Mouse (Mus musculus): Measurements from ENCODE around the gene Lpp. TPM values are rescaled to one million over a fixed set of nuclear protein-coding genes. Genes with fewer than 3 reads are reported as not detected.
A peak's percentile ranks its signal among the peaks of the same experiment; 100 is the strongest.

Lpp gene
- polyA plus RNA-seq, 1 experiment from 2014 or later: 10.7 TPM

- TF ChIP-seq EP300 (IDR thresholded peaks at IDR 0.05; ENCODE audit: low read depth) (no peak), CTCF (IDR thresholded peaks at IDR 0.05; ENCODE audit: low read depth) (no peak)
- no peak overlapping the region for H3K4me3 ChIP-seq (ENCODE audit: low read depth, low read length)
- H3K9ac ChIP-seq (replicated peaks): no peak overlapping the region
- 0 out of 2 replicates have a peak, but pooled peaks cover 2% of the 10 kb centered on the region for H3K36me3 ChIP-seq (replicated peaks; ENCODE audit: insufficient read depth, low read length)
- 69% methylated on average over 4 of the region's 4 CpGs for WGBS (ENCODE audit: insufficient replicate concordance)
- no peak for DNase-seq
- H3K27me3 ChIP-seq (ENCODE audit: insufficient read depth, low read length): no peaks in the 10 kb centered on the region
- no peak for ATAC-seq
- H3K4me1 ChIP-seq (ENCODE audit: insufficient read depth): no peaks in the 10 kb centered on the region
- no peak overlapping the region for H3K4me2 ChIP-seq (ENCODE audit: low read depth, low read length)
- no peaks in the 10 kb centered on the region for H3K9me3 ChIP-seq (ENCODE audit: low read length)
- no peak overlapping the region for H3K27ac ChIP-seq (ENCODE audit: low read depth)
Observed at GRCm38 (mm10) chr16:24561602-24562001, 168.3 kb downstream of the Lpp start.

- no peak overlapping the region for H3K4me3 ChIP-seq (ENCODE audit: low read depth, low read length)
- no peak overlapping the region for H3K9ac ChIP-seq (replicated peaks)
- no peaks in the 10 kb centered on the region for H3K36me3 ChIP-seq (replicated peaks; ENCODE audit: insufficient read depth, low read length)
- 0 out of 2 replicates have a peak, but pooled peaks cover 3% of the 10 kb centered on the region for H3K4me1 ChIP-seq (ENCODE audit: insufficient read depth)
- WGBS (ENCODE audit: insufficient replicate concordance): 81% methylated on average over 7 of the region's 7 CpGs
- no peaks in the 10 kb centered on the region for H3K9me3 ChIP-seq (ENCODE audit: low read length)
- no peak for TF ChIP-seq CTCF (IDR thresholded peaks at IDR 0.05; ENCODE audit: low read depth)
- no peak for TF ChIP-seq EP300 (IDR thresholded peaks at IDR 0.05; ENCODE audit: low read depth)
- H3K27ac ChIP-seq (ENCODE audit: low read depth): no peak overlapping the region
- DNase-seq (no peak), ATAC-seq (no peak)
- no peaks in the 10 kb centered on the region for H3K27me3 ChIP-seq (ENCODE audit: insufficient read depth, low read length)
- no peak overlapping the region for H3K4me2 ChIP-seq (ENCODE audit: low read depth, low read length)
Observed at GRCm38 (mm10) chr16:24565311-24565710, 172.0 kb downstream of the Lpp start.

DNA sequence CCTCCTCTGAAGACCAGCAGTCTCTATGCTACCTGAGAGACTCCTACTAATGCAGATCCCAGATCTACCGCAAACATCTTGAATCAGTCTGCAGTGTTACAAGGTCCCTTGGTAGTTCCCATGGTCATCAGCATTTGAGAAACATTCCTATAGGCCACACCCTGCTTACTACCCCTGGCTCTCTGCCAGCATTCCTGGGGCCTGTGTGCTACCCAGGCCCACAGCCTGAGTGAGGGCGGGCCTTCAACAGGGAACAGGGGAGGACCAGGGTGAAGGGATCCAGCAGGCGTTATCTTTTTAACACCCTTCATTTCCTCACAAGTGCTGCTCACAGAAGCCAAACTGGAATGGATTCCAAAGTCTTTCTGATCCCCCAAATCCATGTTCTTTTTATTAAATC is 173.0 kb downstream of the Lpp start:
- Histone ChIP-seq H3K4me3 (ENCODE audit: low read depth, low read length) (no peak overlapping the region), H3K4me1 (ENCODE audit: insufficient read depth) (0 out of 2 replicates have a peak, but pooled peaks cover 3% of the 10 kb centered on the region), H3K36me3 (replicated peaks; ENCODE audit: insufficient read depth, low read length) (no peaks in the 10 kb centered on the region), H3K9ac (replicated peaks) (no peak overlapping the region), H3K4me2 (ENCODE audit: low read depth, low read length) (no peak overlapping the region), H3K27ac (ENCODE audit: low read depth) (no peak overlapping the region), H3K27me3 (ENCODE audit: insufficient read depth, low read length) (no peaks in the 10 kb centered on the region), H3K9me3 (ENCODE audit: low read length) (no peaks in the 10 kb centered on the region)
- DNase-seq: peak; percentile 19
- ATAC-seq: no peak
- TF ChIP-seq EP300 (IDR thresholded peaks at IDR 0.05; ENCODE audit: low read depth) (no peak), CTCF (IDR thresholded peaks at IDR 0.05; ENCODE audit: low read depth) (no peak)
- WGBS (ENCODE audit: insufficient replicate concordance): 64% methylated on average over 3 of the region's 3 CpGs

GRCm38 (mm10) chr16:24567562-24567961 is 174.3 kb downstream of the Lpp start:
- Histone ChIP-seq H3K4me1 (ENCODE audit: insufficient read depth) (0 out of 2 replicates have a peak, but pooled peaks cover 3% of the 10 kb centered on the region), H3K4me2 (ENCODE audit: low read depth, low read length) (no peak overlapping the region), H3K4me3 (ENCODE audit: low read depth, low read length) (no peak overlapping the region), H3K27ac (ENCODE audit: low read depth) (no peak overlapping the region), H3K27me3 (ENCODE audit: insufficient read depth, low read length) (no peaks in the 10 kb centered on the region), H3K36me3 (replicated peaks; ENCODE audit: insufficient read depth, low read length) (no peaks in the 10 kb centered on the region), H3K9ac (replicated peaks) (no peak overlapping the region), H3K9me3 (ENCODE audit: low read length) (no peaks in the 10 kb centered on the region)
- DNase-seq (no peak), ATAC-seq (no peak)
- WGBS (ENCODE audit: insufficient replicate concordance): 75% methylated on average over 3 of the region's 3 CpGs
- TF ChIP-seq EP300 (IDR thresholded peaks at IDR 0.05; ENCODE audit: low read depth) (no peak), CTCF (IDR thresholded peaks at IDR 0.05; ENCODE audit: low read depth) (no peak)

- 59% methylated on average over 3 of the region's 3 CpGs for WGBS (ENCODE audit: insufficient replicate concordance)
- TF ChIP-seq CTCF (IDR thresholded peaks at IDR 0.05; ENCODE audit: low read depth) (no peak), EP300 (IDR thresholded peaks at IDR 0.05; ENCODE audit: low read depth) (no peak)
- Histone ChIP-seq H3K4me1 (ENCODE audit: insufficient read depth) (0 out of 2 replicates have a peak, but pooled peaks cover 3% of the 10 kb centered on the region), H3K4me3 (ENCODE audit: low read depth, low read length) (no peak overlapping the region), H3K9ac (replicated peaks) (no peak overlapping the region), H3K27me3 (ENCODE audit: insufficient read depth, low read length) (no peaks in the 10 kb centered on the region), H3K27ac (ENCODE audit: low read depth) (no peak overlapping the region), H3K9me3 (ENCODE audit: low read length) (no peaks in the 10 kb centered on the region), H3K4me2 (ENCODE audit: low read depth, low read length) (no peak overlapping the region), H3K36me3 (replicated peaks; ENCODE audit: insufficient read depth, low read length) (no peaks in the 10 kb centered on the region)
- DNase-seq (peak; percentile 16), ATAC-seq (no peak)
Observed at GRCm38 (mm10) chr16:24568061-24568460, 174.8 kb downstream of the Lpp start.

DNA sequence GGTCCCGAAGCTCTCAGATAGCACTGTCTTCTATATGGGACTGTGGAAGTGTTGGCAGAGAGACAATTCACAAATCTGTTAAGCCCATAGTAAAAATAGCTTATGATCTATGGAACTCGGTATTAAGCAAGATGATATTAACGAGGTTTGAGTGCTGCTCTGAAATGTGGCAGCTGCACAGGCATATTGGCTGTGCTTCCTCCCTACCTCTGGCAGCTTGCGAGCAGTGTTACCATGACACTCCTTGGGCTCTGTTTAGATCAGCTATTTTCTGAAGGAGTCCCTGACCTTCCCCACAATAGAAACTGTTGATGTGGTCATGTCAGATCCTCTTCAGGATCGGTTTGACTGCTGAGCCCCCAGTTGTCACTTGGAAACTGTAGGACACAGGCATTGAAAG is 176.4 kb downstream of the Lpp start:
- ATAC-seq: no peak
- no peak for DNase-seq
- H3K4me1 ChIP-seq (ENCODE audit: insufficient read depth): 0 out of 2 replicates have a peak, but pooled peaks cover 3% of the 10 kb centered on the region
- no peak overlapping the region for H3K9ac ChIP-seq (replicated peaks)
- no peak overlapping the region for H3K4me2 ChIP-seq (ENCODE audit: low read depth, low read length)
- no peaks in the 10 kb centered on the region for H3K36me3 ChIP-seq (replicated peaks; ENCODE audit: insufficient read depth, low read length)
- H3K4me3 ChIP-seq (ENCODE audit: low read depth, low read length): no peak overlapping the region
- TF ChIP-seq CTCF (IDR thresholded peaks at IDR 0.05; ENCODE audit: low read depth) (no peak), EP300 (IDR thresholded peaks at IDR 0.05; ENCODE audit: low read depth) (no peak)
- no peaks in the 10 kb centered on the region for H3K27me3 ChIP-seq (ENCODE audit: insufficient read depth, low read length)
- H3K9me3 ChIP-seq (ENCODE audit: low read length): no peaks in the 10 kb centered on the region
- WGBS (ENCODE audit: insufficient replicate concordance): 64% methylated on average over 5 of the region's 5 CpGs
- H3K27ac ChIP-seq (ENCODE audit: low read depth): no peak overlapping the region

DNA sequence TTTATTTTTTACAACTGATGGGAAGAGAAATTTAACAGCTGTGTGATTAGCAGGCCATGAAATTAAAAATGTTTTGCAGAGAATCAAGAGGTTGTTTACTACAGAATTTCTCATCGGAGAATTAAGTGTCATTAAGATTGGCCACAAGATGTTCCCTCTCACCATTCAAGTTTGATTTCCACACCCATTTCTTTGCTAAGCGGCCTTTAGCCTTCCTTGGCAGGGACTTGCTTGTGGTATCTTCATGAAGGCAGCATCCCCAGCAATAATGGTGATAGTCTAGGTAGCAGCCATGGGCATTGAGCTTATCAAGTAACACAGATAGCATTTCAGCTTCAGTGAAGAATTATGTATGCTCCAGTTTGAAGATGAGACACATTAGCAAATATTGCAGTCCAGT is 183.7 kb downstream of the Lpp start:
- TF ChIP-seq CTCF (IDR thresholded peaks at IDR 0.05; ENCODE audit: low read depth) (no peak), EP300 (IDR thresholded peaks at IDR 0.05; ENCODE audit: low read depth) (no peak)
- no peaks in the 10 kb centered on the region for H3K36me3 ChIP-seq (replicated peaks; ENCODE audit: insufficient read depth, low read length)
- H3K4me1 ChIP-seq (ENCODE audit: insufficient read depth): peaks cover 16% of the 10 kb centered on the region
- no peak overlapping the region for H3K4me2 ChIP-seq (ENCODE audit: low read depth, low read length)
- 81% methylated on average over 2 of the region's 2 CpGs for WGBS (ENCODE audit: insufficient replicate concordance)
- DNase-seq (no peak), ATAC-seq (no peak)
- no peak overlapping the region for H3K4me3 ChIP-seq (ENCODE audit: low read depth, low read length)
- H3K27me3 ChIP-seq (ENCODE audit: insufficient read depth, low read length): no peaks in the 10 kb centered on the region
- no peak overlapping the region for H3K27ac ChIP-seq (ENCODE audit: low read depth)
- H3K9ac ChIP-seq (replicated peaks): no peak overlapping the region
- no peaks in the 10 kb centered on the region for H3K9me3 ChIP-seq (ENCODE audit: low read length)

Data from liver, postnatal 0 days (tissue).